Mouse (Mus musculus): ENCODE results near the gene Dnah2. TPM values are rescaled to one million over a fixed set of nuclear protein-coding genes. Genes with fewer than 3 reads are reported as not detected.

The Dnah2 gene
- polyA plus RNA-seq (2015; fragmentation: Nextera tagmentation; extraction: Ambion mirVana): 2.2 and 2.7 TPM in 2 replicates

GRCm38 (mm10) chr11:69549060-69549656 lies at the start of gene Dnah2:
TSS of gene Dnah2 (minus strand) at chr11:69549110.
- H3K27ac ChIP-seq (replicated peaks): peak within 1 kb of the TSS; percentile 91

GRCm38 (mm10) chr11:69594853-69595252 lies 45.9 kb upstream of the Dnah2 start:
- 96% methylated on average over 6 of the region's 6 CpGs for WGBS
- Histone ChIP-seq H3K4me1 (replicated peaks) (peaks cover 8% of the 10 kb centered on the region), H3K9me3 (no peaks in the 10 kb centered on the region), H3K4me3 (no peak overlapping the region), H3K27ac (replicated peaks) (no peak overlapping the region), H3K36me3 (peaks cover 31% of the 10 kb centered on the region), H3K27me3 (no peaks in the 10 kb centered on the region), H3K4me2 (no peak overlapping the region), H3K9ac (no peak overlapping the region)
- ATAC-seq (ENCODE audit: low read depth): no peak

More at GRCm38 (mm10) chr11:69549060-69549656, at the start of gene Dnah2:
- no peak for ATAC-seq (ENCODE audit: low read depth)
- no peak within 1 kb of the TSS for H3K4me3 ChIP-seq
- peak within 1 kb of the TSS; percentile 77 for H3K4me2 ChIP-seq
- 0 out of 2 replicates have a peak within 1 kb of the TSS, but pooled peaks have one; percentile 26 for H3K9ac ChIP-seq
- 38% methylated on average over 12 of the region's 12 CpGs for WGBS
- no peaks in the 10 kb centered on the region for H3K36me3 ChIP-seq
- H3K27me3 ChIP-seq: no peaks in the 10 kb centered on the region
- no peaks in the 10 kb centered on the region for H3K9me3 ChIP-seq
- peaks cover 73% of the 10 kb centered on the region for H3K4me1 ChIP-seq (replicated peaks)

GRCm38 (mm10) chr11:69592799-69593198 lies 43.9 kb upstream of the Dnah2 start:
- no peak for ATAC-seq (ENCODE audit: low read depth)
- Histone ChIP-seq H3K4me1 (replicated peaks) (no peaks in the 10 kb centered on the region), H3K4me2 (no peak overlapping the region), H3K9me3 (no peaks in the 10 kb centered on the region), H3K36me3 (peaks cover 52% of the 10 kb centered on the region), H3K9ac (no peak overlapping the region), H3K27me3 (no peaks in the 10 kb centered on the region), H3K4me3 (no peak overlapping the region), H3K27ac (replicated peaks) (peak overlapping the region; percentile 33; the same call in 1 of the 2 replicates)
- 89% methylated on average over 4 of the region's 4 CpGs for WGBS

- H3K4me1 ChIP-seq (replicated peaks): no peaks in the 10 kb centered on the region
- H3K27me3 ChIP-seq: no peaks in the 10 kb centered on the region
- H3K9me3 ChIP-seq: no peaks in the 10 kb centered on the region
- no peak overlapping the region for H3K4me2 ChIP-seq
- ATAC-seq (ENCODE audit: low read depth): peak; percentile 69; the same call in 1 of the 2 replicates
- peak overlapping the region; percentile 33; the same call in 1 of the 2 replicates for H3K27ac ChIP-seq (replicated peaks)
- no peak overlapping the region for H3K9ac ChIP-seq
- no peak overlapping the region for H3K4me3 ChIP-seq
- 82% methylated on average over 7 of the region's 7 CpGs for WGBS
- H3K36me3 ChIP-seq: peaks cover 59% of the 10 kb centered on the region
Measured at GRCm38 (mm10) chr11:69591899-69592637, 43.2 kb upstream of the Dnah2 start.

GRCm38 (mm10) chr11:69591424-69591823 lies 42.5 kb upstream of the Dnah2 start:
- Histone ChIP-seq H3K36me3 (peaks cover 60% of the 10 kb centered on the region), H3K9ac (no peak overlapping the region), H3K27ac (replicated peaks) (no peak overlapping the region), H3K4me3 (no peak overlapping the region), H3K4me1 (replicated peaks) (no peaks in the 10 kb centered on the region), H3K9me3 (no peaks in the 10 kb centered on the region), H3K4me2 (no peak overlapping the region), H3K27me3 (no peaks in the 10 kb centered on the region)
- no peak for ATAC-seq (ENCODE audit: low read depth)
- 90% methylated on average over 3 of the region's 3 CpGs for WGBS

- Histone ChIP-seq H3K9me3 (no peaks in the 10 kb centered on the region), H3K4me3 (no peak overlapping the region), H3K9ac (no peak overlapping the region), H3K4me1 (replicated peaks) (no peaks in the 10 kb centered on the region), H3K27me3 (no peaks in the 10 kb centered on the region), H3K4me2 (no peak overlapping the region), H3K27ac (replicated peaks) (no peak overlapping the region), H3K36me3 (peaks cover 60% of the 10 kb centered on the region)
- ATAC-seq (ENCODE audit: low read depth): no peak
- WGBS: 94% methylated on average over 8 of the region's 8 CpGs
Measured at GRCm38 (mm10) chr11:69590622-69591021, 41.7 kb upstream of the Dnah2 start.

- Histone ChIP-seq H3K4me3 (no peak overlapping the region), H3K4me1 (replicated peaks) (0 out of 2 replicates have a peak, but pooled peaks cover 7% of the 10 kb centered on the region), H3K9me3 (no peaks in the 10 kb centered on the region), H3K27ac (replicated peaks) (no peak overlapping the region), H3K36me3 (peaks cover 60% of the 10 kb centered on the region), H3K4me2 (no peak overlapping the region), H3K9ac (no peak overlapping the region), H3K27me3 (no peaks in the 10 kb centered on the region)
- no peak for ATAC-seq (ENCODE audit: low read depth)
- WGBS: 93% methylated on average over 22 of the region's 22 CpGs
Measured at GRCm38 (mm10) chr11:69589207-69589834, 40.4 kb upstream of the Dnah2 start.

GRCm38 (mm10) chr11:69585718-69586325 lies 36.9 kb upstream of the Dnah2 start:
- Histone ChIP-seq H3K4me3 (no peak overlapping the region), H3K27me3 (no peaks in the 10 kb centered on the region), H3K9me3 (no peaks in the 10 kb centered on the region), H3K36me3 (peaks cover 39% of the 10 kb centered on the region), H3K4me2 (no peak overlapping the region), H3K27ac (replicated peaks) (no peak overlapping the region), H3K4me1 (replicated peaks) (peaks cover 22% of the 10 kb centered on the region), H3K9ac (no peak overlapping the region)
- WGBS: 84% methylated on average over 7 of the region's 7 CpGs
- ATAC-seq (ENCODE audit: low read depth): no peak

GRCm38 (mm10) chr11:69584937-69585336 lies 36.0 kb upstream of the Dnah2 start:
- no peak overlapping the region for H3K4me3 ChIP-seq
- no peak overlapping the region for H3K9ac ChIP-seq
- H3K36me3 ChIP-seq: peaks cover 30% of the 10 kb centered on the region
- H3K9me3 ChIP-seq: no peaks in the 10 kb centered on the region
- H3K4me2 ChIP-seq: no peak overlapping the region
- H3K4me1 ChIP-seq (replicated peaks): peaks cover 22% of the 10 kb centered on the region
- ATAC-seq (ENCODE audit: low read depth): no peak
- no peaks in the 10 kb centered on the region for H3K27me3 ChIP-seq
- no peak overlapping the region for H3K27ac ChIP-seq (replicated peaks)
- WGBS: 96% methylated on average over 13 of the region's 13 CpGs

GRCm38 (mm10) chr11:69584008-69584407 lies 35.1 kb upstream of the Dnah2 start:
- peaks cover 22% of the 10 kb centered on the region for H3K4me1 ChIP-seq (replicated peaks)
- WGBS: 85% methylated on average over 7 of the region's 7 CpGs

GRCm38 (mm10) chr11:69582230-69582805 lies 33.4 kb upstream of the Dnah2 start:
- Histone ChIP-seq H3K27me3 (no peaks in the 10 kb centered on the region), H3K4me3 (peak overlapping the region; percentile 75), H3K9ac (peak overlapping the region; percentile 79), H3K36me3 (peaks cover 4% of the 10 kb centered on the region), H3K4me2 (peak overlapping the region; percentile 83), H3K27ac (replicated peaks) (peak overlapping the region; percentile 91; the same call in 1 of the 2 replicates), H3K4me1 (replicated peaks) (peaks cover 36% of the 10 kb centered on the region), H3K9me3 (no peaks in the 10 kb centered on the region)
- ATAC-seq (ENCODE audit: low read depth): no peak
- 60% methylated on average over 9 of the region's 9 CpGs for WGBS

More at GRCm38 (mm10) chr11:69584008-69584407, 35.1 kb upstream of the Dnah2 start:
- H3K36me3 ChIP-seq: peaks cover 21% of the 10 kb centered on the region
- H3K9me3 ChIP-seq: no peaks in the 10 kb centered on the region
- H3K27ac ChIP-seq (replicated peaks): no peak overlapping the region
- H3K9ac ChIP-seq: no peak overlapping the region
- H3K27me3 ChIP-seq: no peaks in the 10 kb centered on the region
- H3K4me3 ChIP-seq: no peak overlapping the region
- no peak for ATAC-seq (ENCODE audit: low read depth)
- no peak overlapping the region for H3K4me2 ChIP-seq

All from neural tube, embryonic 13.5 days (tissue).